In genomic region chr15:82906574-82907061, GRCm38 (mm10) we compare ENCODE assay signal across 9 mouse cellular contexts.
A peak's percentile ranks its signal among the peaks of the same experiment; 100 is the strongest.
DNase-seq lines count a peak whose midpoint lies in the region; ATAC-seq and TF ChIP-seq lines count a peak whose summit lies in the region.
"Had no signal": no experiment of that assay in that cellular context is flagged by ENCODE, and none has a peak within 500 bp of the region (broad histone marks: within the 10 kb centered on the region; RNA-seq: fewer than 3 reads in every experiment).

No protein-coding gene starts in this region.

- in situ Hi-C loops in CH12.LX (cut with MboI; ENCODE audit: low pct_ligation_motif_present, low pct_unique_long_range_greater_than_20kb, low sequenced_read_pairs), result no loop called here

- no peaks in the 10 kb centered on the region for H3K4me1 ChIP-seq in kidney, adult 2 months (ENCODE audit: control insufficient read depth, insufficient read depth, low read length)
- H3K4me1 ChIP-seq in CH12.LX (ENCODE audit: control insufficient read depth in 1 of 2, insufficient read depth in 2 of 2), result peaks cover 2 to 42% of the 10 kb centered on the region in 2 experiments; a peak in 2 of 4 replicates
- H3K4me1 ChIP-seq in embryonic facial prominence, embryonic 13.5 days, result peaks cover 75% of the 10 kb centered on the region
- peaks cover 66% of the 10 kb centered on the region for H3K4me1 ChIP-seq in limb, embryonic 12.5 days (replicated peaks)

- H3K4me2 ChIP-seq in CH12.LX (ENCODE audit: insufficient read depth, low read depth, poor library complexity, severe bottlenecking), result no peak overlapping the region
- no peak overlapping the region for H3K4me2 ChIP-seq in embryonic facial prominence, embryonic 13.5 days
- no peak overlapping the region for H3K4me2 ChIP-seq in limb, embryonic 12.5 days

- ATAC-seq in embryonic facial prominence, embryonic 13.5 days (ENCODE audit: insufficient number of reproducible peaks, insufficient read depth, low FRiP score, low TSS enrichment, low read depth), result no peak
- ATAC-seq in limb, embryonic 12.5 days (ENCODE audit: insufficient number of reproducible peaks, insufficient read depth, low FRiP score, low TSS enrichment, low read depth), result no peak
- no peak for ATAC-seq in activated CD4-positive, CD25-positive, alpha-beta regulatory T cell, adult 4 months

- no peaks in the 10 kb centered on the region for H3K27me3 ChIP-seq in kidney, adult 2 months (replicated peaks; ENCODE audit: control insufficient read depth, insufficient read depth, low read length)
- H3K27me3 ChIP-seq in CH12.LX (replicated peaks), result no peaks in the 10 kb centered on the region
- peaks cover 10% of the 10 kb centered on the region for H3K27me3 ChIP-seq in embryonic facial prominence, embryonic 13.5 days
- peaks cover 16% of the 10 kb centered on the region; the same call in 1 of the 2 replicates for H3K27me3 ChIP-seq in limb, embryonic 12.5 days

- no peaks in the 10 kb centered on the region for H3K9me3 ChIP-seq in CH12.LX (replicated peaks; ENCODE audit: low read length)
- H3K9me3 ChIP-seq in embryonic facial prominence, embryonic 13.5 days, result no peaks in the 10 kb centered on the region
- no peaks in the 10 kb centered on the region for H3K9me3 ChIP-seq in limb, embryonic 12.5 days

- no peak overlapping the region for H3K4me3 ChIP-seq in kidney, adult 2 months (ENCODE audit: insufficient read depth, low read depth, low read length)
- no peak overlapping the region for H3K4me3 ChIP-seq in CH12.LX (replicated peaks in 1 of 3; ENCODE audit: low read depth in 2 of 3, low read length in 2 of 3, poor library complexity in 1 of 3)
- no peak overlapping the region for H3K4me3 ChIP-seq in embryonic facial prominence, embryonic 13.5 days
- H3K4me3 ChIP-seq in limb, embryonic 12.5 days (replicated peaks), result no peak overlapping the region

- no peak overlapping the region for H3K27ac ChIP-seq in kidney, adult 2 months (ENCODE audit: insufficient read depth, low read depth, low read length)
- H3K27ac ChIP-seq in CH12.LX (ENCODE audit: insufficient read depth, low read depth), result no peak overlapping the region
- 0 out of 2 replicates have a peak overlapping the region, but pooled peaks have one; percentile 33 for H3K27ac ChIP-seq in embryonic facial prominence, embryonic 13.5 days
- H3K27ac ChIP-seq in limb, embryonic 12.5 days, result 0 out of 2 replicates have a peak overlapping the region, but pooled peaks have one; percentile 23
- H3K27ac ChIP-seq: liver, embryonic 14.5 days had no signal

- no peak overlapping the region for H3K9ac ChIP-seq in CH12.LX (ENCODE audit: insufficient read depth, low read depth)
- no peak overlapping the region for H3K9ac ChIP-seq in embryonic facial prominence, embryonic 13.5 days
- H3K9ac ChIP-seq in limb, embryonic 12.5 days (replicated peaks), result no peak overlapping the region; the same call in none of the 2 replicates
- H3K9ac ChIP-seq: liver, embryonic 14.5 days had no signal

- no peaks in the 10 kb centered on the region for H3K79me2 ChIP-seq in CH12.LX (replicated peaks; ENCODE audit: control insufficient read depth, extremely low read depth, insufficient read depth, poor library complexity, severe bottlenecking)

- TF ChIP-seq CTCF in kidney, adult 2 months (conservative IDR thresholded peaks at IDR 0.05; ENCODE audit: insufficient read depth, insufficient read length, low read depth, low read length), result 0 out of 2 replicates have a peak, but pooled peaks have one; percentile 31
- TF ChIP-seq CTCF in CH12.LX (conservative IDR thresholded peaks at IDR 0.05 in 1 of 2, IDR thresholded peaks at IDR 0.05 in 1 of 2; ENCODE audit: low read depth in 2 of 2, low read length in 2 of 2), result peak in 1 of 2 experiments; percentile 36; a peak in 1 of 4 replicates

- no peak for TF ChIP-seq EP300 in CH12.LX (IDR thresholded peaks at IDR 0.05; ENCODE audit: low read length)

- no peaks in the 10 kb centered on the region for H3K36me3 ChIP-seq in kidney, adult 2 months (ENCODE audit: control insufficient read depth, insufficient read depth, low read length)
- H3K36me3 ChIP-seq in CH12.LX (replicated peaks in 1 of 2; ENCODE audit: control insufficient read depth in 1 of 2, insufficient read depth in 1 of 2, low read length in 1 of 2), result peaks cover 0 to 20% of the 10 kb centered on the region in 2 experiments
- no peaks in the 10 kb centered on the region for H3K36me3 ChIP-seq in embryonic facial prominence, embryonic 13.5 days
- no peaks in the 10 kb centered on the region for H3K36me3 ChIP-seq in limb, embryonic 12.5 days

- DNase-seq in kidney, adult 2 months, result no peak
- no peak for DNase-seq in kidney, postnatal 14 days
- no peak for DNase-seq in CH12.LX (ENCODE audit: extremely low read depth)
- no peak for DNase-seq in adrenal gland, adult 8-10 months
- DNase-seq in cerebellum, adult 9-10 months, result no peak

- WGBS in kidney, adult 2 months, result 66% methylated on average over 7 of the region's 7 CpGs
- WGBS in embryonic facial prominence, embryonic 13.5 days, result 54% methylated on average over 7 of the region's 7 CpGs
- WGBS in limb, embryonic 12.5 days, result 54% methylated on average over 7 of the region's 7 CpGs

- TF ChIP-seq RAD21 in CH12.LX (IDR thresholded peaks at IDR 0.05; ENCODE audit: low read depth, low read length), result peak; percentile 31

- no peak for TF ChIP-seq POLR2A in kidney, adult 2 months (IDR thresholded peaks at IDR 0.05; ENCODE audit: low read depth, low read length)
- no peak for TF ChIP-seq POLR2A in CH12.LX (IDR thresholded peaks at IDR 0.05; ENCODE audit: low read depth, low read length)

- dilution Hi-C loops in CH12.LX (cut with MboI; ENCODE audit: extremely low pct_ligation_motif_present, extremely low pct_unique_long_range_greater_than_20kb, low sequenced_read_pairs), result no loop called here

TF ChIP-seq in CH12.LX, 34 proteins besides CTCF, POLR2A, EP300 and RAD21:
- TF ChIP-seq TBP (conservative IDR thresholded peaks at IDR 0.05; ENCODE audit: low read depth, low read length) (no peak), SMC3 (IDR thresholded peaks at IDR 0.05; ENCODE audit: low read depth, low read length) (peak; percentile 29)
TF ChIP-seq in CH12.LX: peak in this region for 1.

Comparison
In these comparisons a context has a peak if more than half of its experiments do, and no peak if none do; other contexts are left out.
1. H3K27ac ChIP-seq: peak in embryonic facial prominence, embryonic 13.5 days (single experiment) and limb, embryonic 12.5 days (single experiment); none in kidney, adult 2 months (single experiment) and CH12.LX (single experiment).